Mouse (Mus musculus) heart, embryonic 13.5 days (tissue): Measurements from ENCODE around the gene Ppp1r9a. TPM values are rescaled to one million over a fixed set of nuclear protein-coding genes. Genes with fewer than 3 reads are reported as not detected.
"Not testable (repeated sequence)": the region's sequence is repeated elsewhere in the genome, so short reads cannot be mapped to it uniquely, and the experiment has no call there.

ENCODE experiments used
- ATAC-seq: fragments of 200-750 bp; cut with Nextera tagmentation; 2 replicates; pipeline ENCODE4 v1.8.0; 2017; ENCODE audit warnings: moderate TSS enrichment; ENCODE audit not compliant: insufficient number of reproducible peaks, low FRiP score, low TSS enrichment; ENCODE audit errors: extremely low read depth
- H3K27ac ChIP-seq: fragments of 300-500 bp; sonication (generic); replicated peaks from 2 replicates; pipeline ENCODE4 v1.5.1; 2015; ENCODE audit warnings: moderate library complexity, mild to moderate bottlenecking, inconsistent platforms
- H3K27me3 ChIP-seq: fragments of 300-500 bp; sonication (generic); replicated peaks from 2 replicates; pipeline ENCODE4 v1.6.1; 2015; ENCODE audit warnings: mild to moderate bottlenecking, inconsistent platforms
- H3K36me3 ChIP-seq: fragments of 300-500 bp; sonication (generic); 2 replicates; pipeline ENCODE4 v1.6.1; 2015; ENCODE audit warnings: mild to moderate bottlenecking, inconsistent platforms
- H3K4me1 ChIP-seq: fragments of 300-500 bp; sonication (generic); 2 replicates; pipeline ENCODE4 v1.6.1; 2015; ENCODE audit warnings: inconsistent platforms
- H3K4me2 ChIP-seq: fragments of 300-500 bp; sonication (generic); 2 replicates; pipeline ENCODE4 v1.6.1; 2015; ENCODE audit warnings: inconsistent platforms, mild to moderate bottlenecking, moderate library complexity
- H3K4me3 ChIP-seq: fragments of 300-500 bp; sonication (generic); 2 replicates; pipeline ENCODE4 v1.5.1; 2015; ENCODE audit warnings: moderate library complexity, mild to moderate bottlenecking, inconsistent platforms
- H3K9ac ChIP-seq: fragments of 300-500 bp; sonication (generic); 2 replicates; pipeline ENCODE4 v1.6.1; 2015; ENCODE audit warnings: inconsistent platforms, mild to moderate bottlenecking, moderate library complexity
- H3K9me3 ChIP-seq: fragments of 300-500 bp; sonication (generic); 2 replicates; pipeline ENCODE4 v1.6.1; 2016; ENCODE audit warnings: inconsistent platforms
- WGBS: fragments of 180-500 bp; shearing (Covaris S2); methylation state at CpG from one replicate; pipeline ENCODE4 v1.1.7; 2015; ENCODE audit warnings: mixed read lengths; 5-methylcytosine and 5-hydroxymethylcytosine counted together
- polyA plus RNA-seq: library from polyadenylated mRNA; unstranded; fragments of >200 nt; fragmentation: Nextera tagmentation; extraction: Ambion mirVana; gene quantifications from 2 replicates; pipeline ENCODE4 v1.2.1, GENCODE M21; 2015

Ppp1r9a gene
- polyA plus RNA-seq, 1 experiment from 2014 or later: 13.1 TPM

DNA sequence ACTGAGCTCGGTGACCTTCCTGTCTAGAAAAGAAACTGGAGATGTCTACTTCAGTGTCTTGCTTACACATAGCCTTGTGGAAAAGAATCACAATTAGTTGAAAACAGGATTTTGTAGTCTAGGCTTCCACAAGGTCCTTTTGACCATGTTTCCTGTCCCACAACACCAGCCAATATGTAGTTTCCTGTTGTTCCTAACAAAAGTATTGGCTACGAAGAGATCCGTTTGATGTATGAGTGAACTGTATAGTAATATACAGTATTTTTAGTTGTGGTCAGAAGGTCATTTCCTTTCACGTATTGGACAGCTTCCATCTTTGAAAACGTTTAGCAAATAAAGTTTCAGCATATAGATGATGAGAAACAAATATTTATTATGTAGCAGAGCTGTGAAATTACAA lies 15.8 kb downstream of the Ppp1r9a start:
- peaks cover 27% of the 10 kb centered on the region for H3K36me3 ChIP-seq
- H3K9me3 ChIP-seq: peaks cover 5% of the 10 kb centered on the region; the same call in 1 of the 2 replicates
- H3K4me2 ChIP-seq: no peak overlapping the region
- no peak overlapping the region for H3K27ac ChIP-seq
- no peak overlapping the region for H3K4me3 ChIP-seq
- no peak overlapping the region for H3K9ac ChIP-seq
- 72% methylated on average over 5 of the region's 5 CpGs for WGBS
- no peaks in the 10 kb centered on the region for H3K4me1 ChIP-seq
- no peak for ATAC-seq
- no peaks in the 10 kb centered on the region for H3K27me3 ChIP-seq

DNA sequence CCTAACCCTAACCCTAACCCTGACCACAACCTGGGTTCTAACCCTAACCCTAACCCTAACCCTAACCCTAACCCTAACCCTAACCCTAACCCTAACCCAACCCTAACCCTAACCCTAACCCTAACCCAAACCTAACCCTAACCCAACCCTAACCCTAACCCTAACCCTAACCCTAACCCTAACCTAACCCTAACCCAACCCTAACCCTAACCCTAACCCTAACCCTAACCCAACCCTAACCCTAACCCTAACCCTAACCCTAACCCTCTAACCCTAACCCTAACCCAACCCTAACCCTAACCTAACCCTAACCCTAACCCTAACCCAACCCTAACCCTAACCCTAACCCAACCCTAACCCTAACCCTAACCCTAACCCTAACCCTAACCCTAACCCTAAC lies 21.1 kb downstream of the Ppp1r9a start:
- H3K4me2 ChIP-seq, H3K27ac ChIP-seq, H3K9ac ChIP-seq, H3K4me1 ChIP-seq, H3K9me3 ChIP-seq, H3K4me3 ChIP-seq, H3K27me3 ChIP-seq: not testable (repeated sequence)
- peaks cover 10% of the 10 kb centered on the region for H3K36me3 ChIP-seq
- peak; percentile 58 for ATAC-seq

DNA sequence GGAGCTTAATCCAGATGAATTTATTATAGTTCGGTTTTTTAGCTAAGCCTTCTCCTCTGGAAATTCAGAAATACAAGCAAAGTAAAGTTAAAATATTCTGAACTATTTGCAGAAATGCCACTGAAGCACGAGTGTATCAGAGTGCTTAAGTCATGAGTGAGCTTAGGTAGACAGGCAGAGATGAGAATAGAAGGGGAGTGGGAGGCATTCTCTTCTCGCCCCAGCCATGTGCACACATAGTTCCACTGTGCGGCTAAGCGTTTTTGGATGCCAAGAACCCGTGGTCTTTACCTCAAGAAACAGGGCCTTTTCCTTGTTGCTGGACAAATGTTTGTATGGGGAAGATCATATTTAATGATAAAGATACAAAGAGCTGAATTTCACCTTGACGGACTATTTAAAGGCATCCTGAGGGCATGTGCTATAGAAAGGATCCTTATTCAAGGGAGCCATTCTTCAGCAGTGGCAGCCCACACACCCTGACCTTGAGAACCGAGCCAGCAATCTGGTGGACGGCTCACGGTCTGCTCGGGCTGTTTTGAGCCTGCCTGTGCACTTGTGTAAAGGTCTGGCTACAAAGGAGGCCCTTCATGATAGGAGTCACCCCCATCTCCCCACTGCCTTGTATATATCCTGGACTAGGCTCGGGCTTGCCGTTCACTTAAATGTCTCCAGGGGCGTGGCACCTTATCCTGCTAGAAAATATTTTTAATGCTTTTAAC lies 23.4 kb downstream of the Ppp1r9a start:
- H3K4me3 ChIP-seq: no peak overlapping the region
- H3K4me1 ChIP-seq: peaks cover 9% of the 10 kb centered on the region
- WGBS: 56% methylated on average over 14 of the region's 14 CpGs
- peak overlapping the region; percentile 24; the same call in 1 of the 2 replicates for H3K27ac ChIP-seq
- H3K27me3 ChIP-seq: no peaks in the 10 kb centered on the region
- no peak overlapping the region for H3K4me2 ChIP-seq
- no peak overlapping the region for H3K9ac ChIP-seq
- H3K9me3 ChIP-seq: no peaks in the 10 kb centered on the region
- H3K36me3 ChIP-seq: no peaks in the 10 kb centered on the region
- ATAC-seq: no peak; the same call in 1 of the 2 replicates

DNA sequence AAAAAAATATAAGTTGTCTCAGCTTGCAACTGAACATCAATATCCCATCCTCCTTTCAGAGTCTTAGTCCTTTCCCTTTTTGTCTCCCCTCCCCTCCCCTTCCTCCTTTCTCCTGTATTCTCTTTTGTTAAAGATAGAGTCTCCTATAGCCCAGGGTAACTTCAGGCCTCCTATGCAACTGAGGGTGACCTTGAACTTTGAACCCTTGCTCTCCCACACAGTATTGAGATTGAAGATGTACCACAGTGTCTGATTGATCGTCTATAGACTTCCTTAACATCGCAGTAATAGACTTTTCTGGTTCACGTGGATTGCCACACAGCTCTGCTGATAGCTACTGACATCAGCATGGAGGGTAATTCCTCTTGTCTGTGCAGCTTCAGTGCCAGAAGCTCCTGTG lies 27.6 kb downstream of the Ppp1r9a start:
- Histone ChIP-seq H3K9ac (no peak overlapping the region), H3K4me1 (peaks cover 9% of the 10 kb centered on the region), H3K4me3 (no peak overlapping the region), H3K36me3 (no peaks in the 10 kb centered on the region), H3K27ac (no peak overlapping the region), H3K27me3 (no peaks in the 10 kb centered on the region), H3K9me3 (no peaks in the 10 kb centered on the region), H3K4me2 (no peak overlapping the region)
- WGBS: 77% methylated on average over 3 of the region's 3 CpGs
- no peak for ATAC-seq

DNA sequence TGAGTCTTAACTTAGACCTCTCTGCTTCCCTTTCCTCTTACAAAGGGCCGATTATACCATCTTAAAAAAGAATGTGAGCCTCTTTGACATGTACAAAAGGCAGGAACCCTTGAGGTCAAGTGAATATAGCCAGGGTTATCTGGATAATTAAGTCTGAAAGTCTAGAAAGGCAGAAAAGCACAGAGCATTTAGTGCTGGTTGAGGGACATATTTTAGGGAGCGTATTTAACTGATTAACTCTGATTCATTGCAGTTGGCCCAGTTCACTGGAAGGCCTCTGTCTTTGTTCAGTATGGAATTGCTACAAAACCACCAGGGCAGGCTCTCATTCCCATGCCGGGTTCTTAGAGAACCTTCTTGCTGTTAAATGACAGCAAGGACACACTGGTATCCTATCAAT lies 36.2 kb downstream of the Ppp1r9a start:
- no peaks in the 10 kb centered on the region for H3K9me3 ChIP-seq
- H3K4me1 ChIP-seq: peaks cover 41% of the 10 kb centered on the region
- no peaks in the 10 kb centered on the region for H3K27me3 ChIP-seq
- peak overlapping the region; percentile 24; the same call in 1 of the 2 replicates for H3K27ac ChIP-seq
- no peak for ATAC-seq
- H3K4me2 ChIP-seq: no peak overlapping the region
- H3K36me3 ChIP-seq: peaks cover 5% of the 10 kb centered on the region; the same call in 1 of the 2 replicates
- H3K4me3 ChIP-seq: no peak overlapping the region
- no peak overlapping the region for H3K9ac ChIP-seq
- WGBS: 33% methylated on average over 3 of the region's 3 CpGs

DNA sequence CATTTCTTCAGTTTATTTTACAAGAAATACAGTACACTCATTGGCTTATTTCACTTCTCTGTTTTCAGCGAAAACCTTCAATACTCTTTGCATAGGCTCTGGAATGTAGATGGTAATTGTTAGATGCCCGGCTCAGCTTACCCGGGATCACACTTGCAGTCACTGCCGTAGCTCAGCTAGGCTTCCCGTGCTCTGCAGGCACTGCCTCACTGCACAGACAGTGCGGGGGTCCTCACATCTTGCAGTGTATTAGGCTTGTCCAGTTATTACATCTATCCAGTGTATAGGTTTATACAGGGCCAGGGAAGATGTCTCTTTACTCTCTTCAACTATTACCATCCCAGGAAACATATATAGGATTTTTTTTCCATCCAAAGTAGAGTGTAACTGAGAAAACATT lies 37.4 kb downstream of the Ppp1r9a start:
- Histone ChIP-seq H3K4me3 (no peak overlapping the region), H3K27me3 (no peaks in the 10 kb centered on the region), H3K27ac (no peak overlapping the region), H3K4me2 (no peak overlapping the region), H3K9me3 (no peaks in the 10 kb centered on the region), H3K36me3 (peaks cover 5% of the 10 kb centered on the region; the same call in 1 of the 2 replicates), H3K9ac (no peak overlapping the region), H3K4me1 (peaks cover 41% of the 10 kb centered on the region)
- no peak for ATAC-seq
- 77% methylated on average over 6 of the region's 6 CpGs for WGBS

DNA sequence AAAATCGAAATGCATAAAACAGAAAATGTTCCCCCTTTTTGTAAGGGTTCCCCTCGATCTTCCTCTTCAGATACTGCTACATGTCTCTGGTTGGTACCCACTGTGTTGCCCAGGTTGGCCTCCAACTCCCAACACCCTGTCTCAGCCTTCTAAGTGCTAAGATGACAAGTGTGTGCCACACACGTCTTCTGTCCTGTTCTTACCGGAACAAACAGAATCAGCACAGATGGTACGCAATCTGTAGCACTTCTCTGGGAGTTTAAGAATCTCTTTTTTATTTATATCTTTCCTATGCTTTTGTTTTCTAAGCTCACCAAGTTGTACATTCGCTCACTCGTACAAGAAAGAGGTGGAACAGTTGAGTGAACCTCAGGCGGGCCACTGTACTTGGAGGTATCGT lies 37.9 kb downstream of the Ppp1r9a start:
- no peak for ATAC-seq
- 83% methylated on average over 9 of the region's 9 CpGs for WGBS
- peaks cover 38% of the 10 kb centered on the region for H3K4me1 ChIP-seq
- no peaks in the 10 kb centered on the region for H3K27me3 ChIP-seq
- H3K36me3 ChIP-seq: peaks cover 5% of the 10 kb centered on the region; the same call in 1 of the 2 replicates
- H3K9ac ChIP-seq: no peak overlapping the region
- H3K4me3 ChIP-seq: no peak overlapping the region
- H3K9me3 ChIP-seq: no peaks in the 10 kb centered on the region
- no peak overlapping the region for H3K27ac ChIP-seq
- no peak overlapping the region for H3K4me2 ChIP-seq

DNA sequence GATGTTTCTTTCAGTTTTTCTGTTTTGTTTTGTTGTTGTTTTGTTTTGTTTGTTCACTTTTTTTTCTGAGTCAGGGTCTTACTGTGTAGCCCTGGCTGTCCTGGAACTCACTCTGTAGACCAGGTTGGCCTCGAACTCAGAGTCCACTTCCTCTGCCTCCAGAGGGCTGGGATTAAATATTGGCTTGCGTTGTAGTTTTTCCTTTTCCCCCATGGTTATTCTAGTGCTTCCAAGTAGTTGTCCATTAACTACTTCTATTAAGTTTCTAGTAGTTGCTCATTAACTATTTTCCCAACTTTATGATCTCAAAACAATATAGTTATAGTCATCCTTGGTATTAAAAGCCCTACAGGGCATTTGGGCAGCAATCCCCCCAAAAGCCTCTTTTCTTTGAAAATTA lies 41.1 kb downstream of the Ppp1r9a start:
- ATAC-seq: no peak
- H3K4me2 ChIP-seq: no peak overlapping the region
- peaks cover 5% of the 10 kb centered on the region; the same call in 1 of the 2 replicates for H3K36me3 ChIP-seq
- peaks cover 23% of the 10 kb centered on the region for H3K4me1 ChIP-seq
- H3K9me3 ChIP-seq: no peaks in the 10 kb centered on the region
- WGBS: 79% methylated on average over 2 of the region's 2 CpGs
- H3K27ac ChIP-seq: no peak overlapping the region
- no peaks in the 10 kb centered on the region for H3K27me3 ChIP-seq
- no peak overlapping the region for H3K4me3 ChIP-seq
- no peak overlapping the region for H3K9ac ChIP-seq

DNA sequence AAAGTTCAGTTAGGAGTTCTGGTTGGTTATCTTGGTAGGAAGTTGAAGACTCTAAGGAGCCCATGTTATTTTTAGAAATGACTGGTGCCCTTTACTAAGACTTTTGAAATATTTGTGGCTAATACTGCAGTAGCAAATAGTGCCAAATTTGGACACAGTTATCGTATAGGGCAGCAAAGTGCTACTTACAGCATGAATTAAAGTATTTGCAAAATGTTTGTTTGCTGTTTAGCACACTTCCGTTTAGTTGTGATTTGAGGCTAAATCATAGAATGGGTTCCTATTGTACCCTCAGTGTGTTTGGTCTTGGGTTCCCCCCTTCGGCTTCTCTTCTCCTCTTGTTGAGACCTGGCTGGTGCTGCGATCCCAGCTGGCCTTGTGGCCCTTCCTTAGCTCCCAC lies 45.3 kb downstream of the Ppp1r9a start:
- H3K4me1 ChIP-seq: peaks cover 43% of the 10 kb centered on the region
- H3K36me3 ChIP-seq: no peaks in the 10 kb centered on the region
- no peak overlapping the region for H3K9ac ChIP-seq
- H3K27ac ChIP-seq: peak overlapping the region; percentile 48
- no peak for ATAC-seq
- no peak overlapping the region for H3K4me2 ChIP-seq
- no peaks in the 10 kb centered on the region for H3K27me3 ChIP-seq
- H3K9me3 ChIP-seq: no peaks in the 10 kb centered on the region
- no peak overlapping the region for H3K4me3 ChIP-seq
- WGBS: 69% methylated on average over 4 of the region's 4 CpGs

DNA sequence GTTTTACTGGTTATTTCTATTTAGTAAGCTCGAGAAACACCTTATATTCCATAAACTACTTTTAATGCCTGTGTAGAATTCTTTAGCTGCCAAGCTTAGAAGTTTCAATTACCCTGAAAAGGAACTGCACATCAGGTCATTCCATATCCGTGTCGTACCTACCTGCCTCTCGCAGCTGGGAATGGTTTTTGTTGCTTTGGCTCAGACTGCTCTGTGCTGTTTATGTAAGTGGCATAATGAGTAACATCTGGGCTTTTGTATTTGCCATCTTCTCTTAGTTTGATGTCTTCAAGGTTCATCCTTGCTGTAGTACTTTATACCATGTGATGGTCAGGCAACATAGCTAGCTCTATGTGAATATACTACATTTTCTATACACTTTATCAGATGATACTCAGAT lies 47.0 kb downstream of the Ppp1r9a start:
- WGBS: 78% methylated on average over 4 of the region's 4 CpGs
- Histone ChIP-seq H3K9me3 (no peaks in the 10 kb centered on the region), H3K36me3 (no peaks in the 10 kb centered on the region), H3K27ac (no peak overlapping the region), H3K4me3 (no peak overlapping the region), H3K27me3 (no peaks in the 10 kb centered on the region), H3K4me2 (no peak overlapping the region), H3K9ac (no peak overlapping the region), H3K4me1 (peaks cover 47% of the 10 kb centered on the region)
- ATAC-seq: no peak

DNA sequence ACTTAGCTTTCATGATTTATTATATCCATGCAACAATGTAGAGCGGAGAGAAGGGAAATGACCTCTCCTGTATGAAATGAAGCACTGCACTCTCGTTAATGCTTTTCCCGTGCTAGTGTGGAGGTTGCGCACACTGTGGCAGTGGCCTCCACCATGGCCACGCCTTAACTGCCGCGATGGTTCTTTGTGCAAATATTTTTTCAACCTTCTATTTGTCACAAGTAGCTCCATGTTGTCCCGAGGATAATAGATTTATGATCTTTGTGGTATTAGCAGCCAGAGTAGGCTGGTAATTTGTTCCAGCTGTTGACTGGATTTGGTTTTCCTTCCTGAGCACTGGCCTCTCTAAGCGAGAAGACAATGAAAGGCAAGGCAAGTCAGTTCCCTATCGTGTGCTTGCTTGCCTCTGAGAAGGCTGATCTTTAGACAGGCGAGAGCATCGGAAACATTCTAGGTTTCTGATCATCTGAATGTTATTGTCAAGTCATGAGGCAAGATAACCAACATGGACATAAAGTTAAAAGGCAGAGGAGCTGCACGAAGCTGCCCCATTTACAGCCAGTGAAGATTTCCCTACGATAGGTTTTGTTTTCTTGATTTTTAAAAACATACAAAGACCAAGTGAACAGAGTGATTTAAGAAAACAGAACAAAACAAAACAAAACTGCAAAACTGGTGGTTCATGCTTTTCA lies 50.5 kb downstream of the Ppp1r9a start:
- Histone ChIP-seq H3K9me3 (no peaks in the 10 kb centered on the region), H3K4me1 (peaks cover 56% of the 10 kb centered on the region), H3K27me3 (no peaks in the 10 kb centered on the region), H3K36me3 (no peaks in the 10 kb centered on the region), H3K4me2 (no peak overlapping the region), H3K4me3 (no peak overlapping the region), H3K27ac (no peak overlapping the region), H3K9ac (no peak overlapping the region)
- ATAC-seq: no peak
- WGBS: 75% methylated on average over 14 of the region's 14 CpGs

DNA sequence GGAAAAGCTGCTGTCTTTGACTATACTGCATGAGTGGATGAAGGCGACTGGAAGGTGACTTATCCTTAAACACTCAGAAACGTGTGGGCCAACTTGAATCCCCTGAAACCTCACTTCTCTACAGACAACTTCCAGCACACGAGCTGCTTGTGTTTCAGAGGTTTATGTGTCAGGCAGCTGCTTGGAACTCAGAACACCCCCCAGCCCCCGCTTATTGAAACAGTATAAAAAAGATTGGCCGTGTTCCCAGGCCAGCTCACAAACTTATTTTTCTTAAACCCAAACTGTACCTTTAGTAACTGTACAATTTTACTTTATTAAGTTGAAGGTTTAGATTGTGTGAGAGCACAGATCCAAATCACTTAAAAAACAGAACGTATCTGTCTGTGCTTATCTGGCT lies 53.9 kb downstream of the Ppp1r9a start:
- Histone ChIP-seq H3K27ac (no peak overlapping the region; the same call in 1 of the 2 replicates), H3K4me3 (no peak overlapping the region), H3K9ac (no peak overlapping the region), H3K4me2 (no peak overlapping the region), H3K9me3 (no peaks in the 10 kb centered on the region), H3K27me3 (no peaks in the 10 kb centered on the region), H3K36me3 (no peaks in the 10 kb centered on the region), H3K4me1 (peaks cover 45% of the 10 kb centered on the region)
- WGBS: 43% methylated on average over 6 of the region's 6 CpGs
- ATAC-seq: no peak
